Mouse (Mus musculus): ENCODE results near the gene Atg101.

The Atg101 gene

DNA sequence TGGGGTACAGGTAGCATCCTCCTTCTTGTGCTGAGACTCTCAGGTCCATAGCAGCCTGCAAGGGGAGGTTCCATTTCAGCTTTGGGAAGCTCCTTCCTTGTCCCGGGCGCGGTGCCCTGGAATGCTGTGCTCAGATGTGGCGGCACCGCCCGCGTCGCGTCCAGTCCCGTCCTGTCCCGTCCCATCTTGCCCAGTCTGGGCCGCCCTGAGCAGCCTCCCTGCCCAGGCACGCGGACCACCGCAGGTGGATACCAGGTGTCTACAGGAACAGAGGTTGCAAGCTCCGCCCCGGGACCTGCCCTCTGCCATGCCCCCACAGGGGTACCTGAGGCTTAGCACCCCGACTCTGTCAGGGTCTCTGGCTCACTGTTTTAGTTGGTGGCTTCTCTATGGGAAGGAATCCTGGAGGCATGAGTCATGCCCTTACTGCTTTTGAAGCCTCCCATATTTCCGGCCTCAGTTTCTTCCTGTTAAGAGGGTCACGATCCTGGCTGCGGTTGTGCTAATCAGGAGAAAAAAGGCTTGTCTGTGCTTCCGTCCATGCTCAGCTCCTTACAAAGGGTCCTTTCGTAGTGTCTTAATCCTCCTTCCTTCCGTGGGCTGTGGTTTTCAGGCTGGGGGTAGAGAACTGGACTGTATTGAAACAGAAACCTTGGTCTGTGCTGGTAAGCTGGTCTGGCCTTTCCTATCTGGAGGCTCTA, 52.6 kb downstream of the Atg101 start:
- no peak for DNase-seq (ENCODE audit: low spot score in 2 of 2)

DNA sequence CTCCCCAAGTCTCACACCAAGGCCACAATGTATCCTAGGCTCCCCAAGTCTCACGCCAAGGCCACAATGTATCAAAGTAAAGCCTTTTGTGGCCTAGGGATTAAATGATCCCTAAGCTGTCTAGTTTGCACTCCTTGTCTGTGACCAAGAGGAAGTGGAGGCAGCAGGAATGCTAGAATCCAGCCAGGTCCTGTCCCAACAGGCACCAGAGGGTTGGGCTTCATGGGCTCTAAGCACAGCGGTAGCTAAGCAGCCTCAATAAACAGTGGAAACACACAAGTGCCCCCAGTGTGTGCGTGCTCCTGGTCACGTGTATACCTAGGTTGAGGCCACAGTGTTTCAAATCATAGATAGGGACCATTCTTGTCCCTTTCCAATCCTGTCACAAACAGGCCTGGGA, 54.3 kb downstream of the Atg101 start:
- no peak for DNase-seq (ENCODE audit: low spot score in 2 of 2)

DNA sequence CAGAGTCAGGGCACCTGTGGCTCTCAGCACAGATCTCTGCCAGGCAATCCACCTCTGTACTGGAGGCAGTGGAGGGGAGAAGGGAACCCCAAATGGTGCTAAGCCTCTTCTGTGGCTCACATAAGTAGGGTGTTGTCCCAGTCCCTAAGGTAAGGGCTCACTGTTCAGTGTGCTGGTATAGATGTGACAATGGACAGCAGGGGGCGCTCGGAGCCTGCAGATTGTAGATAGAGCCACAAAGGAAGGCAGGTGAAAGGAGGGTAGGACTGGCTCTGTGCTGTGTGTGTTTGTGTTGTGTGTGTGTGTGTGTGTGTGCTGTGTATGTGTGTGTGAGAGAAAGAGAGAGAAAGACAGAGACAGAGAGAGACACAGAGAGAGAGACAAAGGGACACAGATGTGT, 55.5 kb downstream of the Atg101 start:
- peak; percentile 93 to 95 for DNase-seq (ENCODE audit: low spot score in 2 of 2)
